Mouse (Mus musculus) spleen, postnatal 4 days (tissue): ENCODE measurements at regions not wholly inside any gene's neighbourhood (a gene's known extent, or its start where the extent isn't known, plus 50 kb on each side); places are given as distances from the start of the nearest gene placed in this dataset.

ENCODE experiments used
- DNase-seq, 2 experiments: peaks; one replicate each; pipeline ENCODE4 v3.0.0; 2022; ENCODE audit warnings: low spot score in 2 of 2

DNA sequence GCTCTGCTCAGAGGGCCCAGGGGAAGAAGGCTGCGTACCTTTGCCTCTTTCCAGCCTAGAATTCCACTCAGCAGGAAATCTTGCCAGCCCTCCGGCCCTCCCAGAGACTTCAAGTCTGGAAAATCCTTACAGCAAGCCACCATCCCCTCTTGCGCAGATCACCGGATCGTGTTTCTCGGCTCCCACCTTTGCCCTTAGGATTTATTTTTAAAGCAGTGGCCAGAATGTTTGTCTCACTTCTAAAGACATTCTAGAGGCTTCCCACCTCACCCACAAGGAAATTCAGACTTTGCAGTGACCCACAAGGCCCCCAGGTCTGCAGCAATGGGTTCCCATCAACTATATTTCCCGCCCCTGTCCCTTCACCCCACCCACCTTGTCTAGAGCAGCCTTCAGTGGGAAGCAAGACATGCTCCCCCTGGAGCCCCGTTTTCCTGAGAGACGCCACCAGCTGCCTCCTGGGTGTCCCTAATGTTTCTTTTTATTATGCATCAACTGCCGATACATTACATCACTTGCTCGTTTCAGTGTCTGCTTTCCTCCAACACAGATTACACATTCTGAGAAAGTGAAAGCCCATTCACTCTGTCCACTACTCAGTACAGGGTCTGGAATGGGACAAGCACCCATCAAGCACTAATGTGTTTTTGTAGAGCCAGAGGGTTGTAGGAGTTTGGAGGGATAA lies 65.0 kb upstream of the Klf3 start:
- DNase-seq: no peak

DNA sequence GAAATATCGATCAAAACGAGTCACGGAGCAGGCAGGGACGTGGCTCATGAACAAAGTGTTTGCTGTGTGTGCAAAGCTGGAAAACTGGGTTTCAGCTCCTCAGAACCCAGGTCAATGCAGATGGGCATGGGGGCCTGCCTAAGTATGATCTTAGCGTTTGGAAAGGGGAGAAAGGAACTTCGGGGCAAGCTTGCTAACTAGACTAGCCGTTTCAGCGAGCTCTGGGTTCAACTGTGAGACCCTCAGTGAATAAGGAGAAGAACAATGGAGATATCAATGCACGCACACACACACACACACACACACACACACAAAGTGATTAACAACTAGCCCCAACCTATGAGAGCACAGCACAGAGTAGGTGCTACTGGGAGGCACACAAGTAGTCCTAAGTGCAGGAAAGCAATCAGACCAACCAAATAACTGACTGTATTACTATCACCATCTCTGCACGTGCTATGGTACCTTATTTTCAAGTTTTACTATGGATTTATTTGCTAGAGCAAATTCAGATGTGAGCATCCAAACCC lies 64.3 kb upstream of the Klf3 start:
- no peak for DNase-seq

DNA sequence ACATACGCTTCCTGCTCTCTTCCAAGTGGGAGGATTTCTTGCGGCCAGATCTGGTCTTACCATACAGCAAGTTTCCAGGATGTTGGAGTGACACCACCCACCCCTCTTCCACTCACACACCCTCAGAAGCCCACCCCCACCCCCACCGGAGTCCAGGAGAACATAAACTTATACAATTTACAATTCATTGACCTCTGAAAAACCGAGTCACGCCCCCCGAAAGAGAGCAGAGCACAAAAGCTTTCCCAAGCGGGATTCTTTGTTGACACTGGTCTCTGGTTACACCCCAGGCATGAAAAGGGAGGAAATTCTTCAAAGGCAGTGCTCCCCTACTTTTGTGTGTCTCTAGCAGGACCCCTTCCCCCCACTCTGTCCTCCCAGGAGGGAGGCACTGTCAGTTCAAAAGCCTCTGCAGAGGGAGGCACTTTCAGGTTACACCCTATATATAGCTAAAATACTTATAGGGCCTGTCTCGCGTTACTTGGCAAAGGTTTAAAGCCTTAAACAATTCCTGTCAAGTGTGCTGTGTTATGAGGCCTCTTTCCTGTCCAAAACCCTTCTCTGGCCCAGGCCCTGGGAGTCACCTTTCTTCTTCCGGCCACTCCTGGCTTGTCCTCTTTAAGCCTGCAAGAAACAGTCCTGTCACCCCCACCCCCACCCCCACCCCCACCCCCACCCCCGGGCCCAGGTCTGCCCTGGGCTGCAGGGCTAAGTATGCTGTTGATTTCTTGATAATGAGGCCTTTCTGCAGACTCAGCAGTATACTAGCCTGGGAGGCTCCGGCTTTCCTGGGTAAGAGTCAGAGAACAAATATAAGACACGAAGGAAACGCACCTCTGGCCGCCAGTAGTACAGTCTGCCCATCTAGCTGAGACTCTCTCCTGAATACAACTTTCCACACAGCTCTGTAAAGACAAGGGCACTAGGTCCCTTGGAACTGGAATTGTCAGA lies 63.6 kb upstream of the Klf3 start:
- DNase-seq: no peak

DNA sequence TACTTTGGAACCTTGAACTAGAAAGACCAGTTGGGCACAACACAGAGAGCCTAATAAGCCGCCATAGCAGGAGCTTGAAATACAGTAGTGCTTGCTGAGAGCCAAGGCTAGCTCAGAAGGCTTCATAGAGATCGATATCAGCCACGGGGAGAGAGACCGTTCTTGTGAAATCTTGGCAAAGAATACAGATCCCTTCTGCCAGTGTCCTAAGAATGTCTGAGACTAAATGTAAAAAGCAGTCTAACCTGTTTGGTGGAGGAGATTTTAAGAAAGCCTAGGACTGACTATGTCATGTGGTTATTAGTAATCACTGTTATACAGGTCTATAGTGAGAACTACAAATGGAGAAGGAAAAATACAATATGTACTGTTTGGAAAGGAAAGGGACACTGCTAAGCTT lies 59.1 kb upstream of the Klf3 start:
- no peak for DNase-seq

DNA sequence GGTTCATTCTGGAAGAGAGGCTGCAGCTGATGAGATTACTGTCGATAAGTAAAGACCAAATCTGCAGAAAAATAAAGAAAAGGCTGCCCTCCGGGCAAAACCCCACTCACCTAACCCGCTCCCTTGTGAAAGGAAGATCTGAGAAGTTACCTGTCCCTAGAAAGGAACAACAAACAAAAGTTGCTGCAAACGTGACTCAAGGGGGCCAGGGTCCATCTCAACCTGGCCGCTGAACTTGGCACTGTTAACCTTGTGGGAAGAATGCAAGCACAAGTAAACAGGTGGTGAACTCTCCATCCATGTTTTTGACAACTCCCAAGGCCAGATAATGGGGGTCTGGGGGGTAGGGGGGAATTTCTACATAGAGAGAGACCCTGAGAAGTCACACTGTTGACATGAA lies 58.7 kb upstream of the Klf3 start:
- no peak for DNase-seq

DNA sequence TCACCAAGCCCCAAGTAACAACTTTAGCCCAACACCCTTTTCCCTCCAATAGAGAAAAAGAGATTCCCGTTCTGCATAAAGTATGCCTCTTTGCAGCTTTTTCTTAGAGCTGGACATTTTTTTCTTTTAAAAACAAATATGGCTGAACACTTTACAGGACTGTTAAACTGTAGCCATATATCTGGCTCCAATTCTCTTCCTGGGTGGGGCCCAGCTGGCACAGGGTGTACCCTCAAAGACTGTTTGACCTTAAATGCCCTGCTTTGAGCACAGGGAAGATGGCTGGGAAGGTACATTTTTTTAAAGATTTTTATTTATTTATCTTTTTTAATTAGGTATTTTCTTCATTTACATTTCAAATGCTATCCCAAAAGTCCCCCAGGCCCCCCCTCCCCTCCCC lies 55.7 kb upstream of the Klf3 start:
- no peak for DNase-seq

DNA sequence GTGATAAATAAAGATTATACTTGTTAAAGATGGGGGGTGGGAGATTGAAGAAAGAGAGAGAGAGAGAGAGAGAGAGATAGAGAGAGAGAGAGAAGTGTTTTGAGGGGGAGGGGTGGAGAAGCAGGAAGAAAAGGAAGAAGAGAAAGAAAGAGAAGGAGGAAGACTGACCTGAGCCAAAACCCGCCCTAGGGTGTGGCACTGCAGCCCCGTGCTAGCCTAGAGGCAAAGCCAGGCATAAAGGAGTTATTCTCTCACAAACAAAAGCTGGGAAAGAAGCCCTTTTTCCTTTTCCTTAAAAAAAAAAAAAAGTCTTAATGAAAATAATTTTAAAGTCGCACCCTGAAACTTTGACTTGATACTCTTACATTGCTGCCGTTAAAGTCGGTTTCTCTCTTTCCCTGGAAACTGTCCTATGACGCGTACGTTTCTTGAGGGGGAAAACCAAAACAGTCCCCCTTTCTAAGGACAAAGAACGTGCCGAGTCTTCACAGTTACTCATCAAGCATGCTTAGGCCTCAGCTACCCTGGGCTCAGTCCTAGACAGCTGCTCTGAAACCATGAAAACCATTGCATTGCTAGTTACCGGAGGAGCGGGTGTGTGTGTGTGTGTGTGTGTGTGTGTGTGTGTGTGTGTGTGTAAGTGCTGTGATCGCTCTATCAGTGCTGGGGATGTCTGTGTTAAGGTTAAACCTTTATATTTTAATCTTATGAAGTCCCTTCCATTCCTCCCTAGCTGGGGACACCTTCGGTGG lies 53.6 kb upstream of the Klf3 start:
- DNase-seq: no peak

DNA sequence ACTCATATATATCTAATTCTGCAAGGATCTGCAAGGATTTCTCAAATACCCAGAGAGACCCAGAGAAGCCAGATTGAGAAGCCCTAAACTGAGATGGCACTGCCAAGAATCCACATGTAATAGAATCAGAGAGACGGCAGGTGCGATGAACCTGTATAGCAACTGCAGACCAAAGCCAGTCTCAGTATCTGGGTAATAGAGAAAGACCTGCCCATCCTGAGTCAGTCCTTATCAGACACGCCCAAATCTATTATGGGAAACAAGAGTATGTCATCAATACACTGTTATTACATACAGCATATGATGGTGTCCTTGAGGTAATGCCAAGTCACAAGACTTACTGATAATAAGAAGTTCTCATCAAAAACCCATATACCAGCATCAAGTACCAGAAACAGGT lies 52.8 kb upstream of the Klf3 start:
- no peak for DNase-seq

DNA sequence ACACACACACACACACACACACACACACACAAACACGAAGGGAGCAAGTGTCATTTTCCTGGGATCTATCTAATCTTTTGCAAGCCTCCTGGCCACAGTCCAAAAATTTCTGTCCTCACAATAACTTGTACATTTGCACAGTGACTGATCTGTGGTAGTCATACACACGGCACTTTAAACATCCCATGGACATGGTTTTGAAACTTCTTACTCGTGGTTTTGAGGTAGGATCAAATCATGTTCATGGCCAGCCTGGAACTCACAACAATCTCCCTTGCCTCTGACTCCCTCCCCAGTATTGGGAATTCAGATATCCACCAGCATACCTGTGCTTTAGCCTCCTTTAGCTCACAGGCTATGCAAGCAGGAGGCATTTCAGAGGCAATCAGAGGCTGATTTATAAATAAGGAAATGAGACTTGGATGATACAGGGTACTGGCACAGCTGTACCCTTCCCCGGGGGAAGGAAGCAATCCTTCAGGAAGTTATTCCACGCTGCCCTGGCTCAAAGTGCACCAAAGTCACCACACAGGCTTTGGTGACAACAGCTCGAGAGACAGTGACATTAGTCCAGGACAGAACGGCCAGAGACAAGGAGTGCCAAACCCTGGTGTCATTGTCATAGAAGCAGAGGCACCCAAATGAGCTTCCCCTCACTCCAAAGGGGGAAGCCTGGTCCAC lies 52.1 kb upstream of the Klf3 start:
- no peak for DNase-seq

DNA sequence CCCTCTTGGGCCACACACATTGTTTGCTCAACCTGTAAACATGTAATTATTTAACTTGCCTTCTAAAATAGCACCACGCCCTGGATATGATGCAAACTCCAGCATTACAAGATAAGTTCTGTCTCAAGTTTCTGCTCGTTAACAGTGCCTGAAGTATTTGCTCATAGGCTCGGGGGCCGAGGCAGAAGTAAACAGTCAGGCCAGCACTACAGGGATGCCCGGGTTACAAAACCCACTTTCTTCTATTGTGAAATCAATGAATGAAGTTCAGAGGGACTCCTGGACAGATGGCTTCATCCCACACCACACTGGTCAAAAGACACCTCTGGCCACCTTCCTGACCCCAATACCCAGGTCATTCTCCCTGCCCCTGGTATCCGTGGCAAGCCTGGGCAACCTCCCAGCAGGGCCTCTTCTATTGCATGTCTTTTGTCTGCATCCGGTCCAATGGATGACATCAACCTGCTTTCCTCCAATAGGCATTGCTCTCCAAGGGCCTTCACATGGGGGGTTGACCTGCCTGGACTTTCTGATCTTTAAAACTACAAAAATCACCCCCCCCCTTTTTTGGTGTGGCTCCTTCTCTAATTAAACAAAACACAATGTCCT lies 49.9 kb upstream of the Klf3 start:
- DNase-seq: peak in 1 of 2 experiments; percentile 16
